Mouse (Mus musculus) liver, embryonic 16.5 days (tissue): ENCODE data around the gene Hnrnpu. TPM values are rescaled to one million over a fixed set of nuclear protein-coding genes. Genes with fewer than 3 reads are reported as not detected.
"Not testable (repeated sequence)": the region's sequence is repeated elsewhere in the genome, so short reads cannot be mapped to it uniquely, and the experiment has no call there.

Experiments
- ATAC-seq: fragments of 200-750 bp; cut with Nextera tagmentation; 2 replicates; pipeline ENCODE4 v1.8.0; 2017; ENCODE audit warnings: low read depth, mild to moderate bottlenecking, moderate number of reproducible peaks, moderate library complexity
- H3K27ac ChIP-seq: fragments of 300-500 bp; sonication (generic); 2 replicates; pipeline ENCODE4 v1.5.1; 2014; ENCODE audit warnings: mild to moderate bottlenecking, low read length
- H3K27me3 ChIP-seq: fragments of 300-500 bp; sonication (generic); 2 replicates; pipeline ENCODE4 v1.6.1; 2014; ENCODE audit warnings: low read depth, low read length, mixed read lengths; ENCODE audit not compliant: control insufficient read depth, insufficient read depth
- H3K36me3 ChIP-seq: fragments of 300-500 bp; sonication (generic); 2 replicates; pipeline ENCODE4 v1.6.1; 2014; ENCODE audit warnings: mild to moderate bottlenecking; ENCODE audit not compliant: control insufficient read depth, insufficient read depth
- H3K4me1 ChIP-seq: fragments of 300-500 bp; sonication (generic); 2 replicates; pipeline ENCODE4 v1.6.1; 2014; ENCODE audit warnings: low read depth, low read length, mixed read lengths; ENCODE audit not compliant: control insufficient read depth
- H3K4me2 ChIP-seq: fragments of 300-500 bp; sonication (generic); 2 replicates; pipeline ENCODE4 v1.6.1; 2014; ENCODE audit warnings: low read depth, low read length, mixed read lengths
- H3K4me3 ChIP-seq: fragments of 300-500 bp; sonication (generic); 2 replicates; pipeline ENCODE4 v1.5.1; 2014; ENCODE audit warnings: low read depth, mild to moderate bottlenecking, low read length
- H3K9ac ChIP-seq: fragments of 300-500 bp; sonication (generic); 2 replicates; pipeline ENCODE4 v1.6.1; 2014; ENCODE audit warnings: low read depth, low read length
- H3K9me3 ChIP-seq: fragments of 300-500 bp; sonication (generic); replicated peaks from 2 replicates; pipeline ENCODE4 v1.6.1; 2016; ENCODE audit warnings: low read length; ENCODE audit not compliant: control insufficient read depth
- WGBS: fragments of 180-500 bp; shearing (Covaris S2); extraction: QIAGEN DNeasy Blood & Tissue Kit; methylation state at CpG from one replicate; pipeline ENCODE4 v1.1.7; 2014; ENCODE audit not compliant: insufficient replicate concordance; 5-methylcytosine and 5-hydroxymethylcytosine counted together
- polyA plus RNA-seq: library from polyadenylated mRNA; unstranded; fragments of >200 nt; fragmentation: Nextera tagmentation; extraction: Ambion mirVana; gene quantifications from 2 replicates; pipeline ENCODE4 v1.2.1, GENCODE M21; 2015

Gene Hnrnpu
- polyA plus RNA-seq, 1 experiment from 2014 or later: 103 TPM

GRCm38 (mm10) chr1:178303425-178303824 lies 34.2 kb downstream of the Hnrnpu start:
- Histone ChIP-seq H3K36me3 (no peaks in the 10 kb centered on the region), H3K27ac (no peak overlapping the region), H3K9me3 (no peaks in the 10 kb centered on the region), H3K9ac (no peak overlapping the region), H3K4me3 (no peak overlapping the region), H3K27me3 (no peaks in the 10 kb centered on the region), H3K4me2 (no peak overlapping the region), H3K4me1 (no peaks in the 10 kb centered on the region)
- WGBS: 16% methylated on average over 3 of the region's 3 CpGs
- ATAC-seq: no peak

DNA sequence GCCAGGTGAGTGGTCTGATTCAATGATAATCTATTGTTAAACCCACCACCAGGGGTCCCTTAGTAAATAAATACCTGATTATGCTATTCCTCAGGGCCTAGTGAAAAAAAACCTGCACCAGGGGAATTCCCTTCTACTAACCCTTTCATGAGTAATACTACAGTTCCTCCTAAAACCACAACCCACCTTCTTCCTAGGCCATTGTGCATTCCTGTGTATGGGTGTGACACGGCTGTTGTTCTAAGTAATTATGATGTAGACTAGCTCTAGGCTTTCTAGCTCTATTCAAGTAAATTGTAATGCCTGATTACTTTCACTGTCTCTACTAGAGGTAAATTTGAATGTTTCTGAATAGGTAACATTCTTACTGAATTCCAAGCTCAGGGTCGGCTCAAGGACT lies 36.3 kb downstream of the Hnrnpu start:
- H3K4me2 ChIP-seq, ATAC-seq, H3K27me3 ChIP-seq, H3K9me3 ChIP-seq, H3K4me3 ChIP-seq, H3K27ac ChIP-seq, H3K4me1 ChIP-seq, H3K9ac ChIP-seq, H3K36me3 ChIP-seq: not testable (repeated sequence)
- 68% methylated on average over 2 of the region's 2 CpGs for WGBS

DNA sequence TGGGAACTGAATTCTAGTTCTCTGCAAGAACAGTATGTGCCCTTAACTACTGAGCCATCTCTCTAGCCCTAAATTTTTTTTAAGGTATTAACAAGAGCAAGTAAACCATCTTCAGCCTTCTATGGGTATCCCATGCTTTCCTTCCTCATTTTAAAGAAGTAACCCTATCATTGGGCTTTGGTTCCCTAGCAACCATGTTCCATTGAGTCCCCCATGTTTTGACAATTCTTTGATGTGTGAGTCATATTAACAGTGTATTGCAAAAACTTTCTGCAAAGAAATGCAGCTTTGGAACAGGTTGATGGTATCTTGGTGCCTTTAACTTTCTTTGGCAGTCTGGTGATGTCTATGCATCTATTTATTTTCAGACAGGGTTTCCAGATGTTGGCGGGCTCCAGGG lies 43.5 kb downstream of the Hnrnpu start:
- ATAC-seq: no peak
- WGBS: 62% methylated on average over 1 of the region's 1 CpGs

GRCm38 (mm10) chr1:178291716-178292115 lies 45.9 kb downstream of the Hnrnpu start:
- Histone ChIP-seq H3K4me1 (no peaks in the 10 kb centered on the region), H3K9ac (no peak overlapping the region), H3K36me3 (no peaks in the 10 kb centered on the region), H3K27me3 (no peaks in the 10 kb centered on the region), H3K4me2 (no peak overlapping the region), H3K9me3 (no peaks in the 10 kb centered on the region), H3K4me3 (no peak overlapping the region), H3K27ac (no peak overlapping the region)
- ATAC-seq: no peak
- WGBS: 57% methylated on average over 3 of the region's 3 CpGs

More for the DNA sequence above, 43.5 kb downstream of the Hnrnpu start:
- no peak overlapping the region for H3K4me2 ChIP-seq
- H3K27ac ChIP-seq: no peak overlapping the region
- H3K4me3 ChIP-seq: no peak overlapping the region
- no peaks in the 10 kb centered on the region for H3K27me3 ChIP-seq
- H3K36me3 ChIP-seq: no peaks in the 10 kb centered on the region
- H3K4me1 ChIP-seq: no peaks in the 10 kb centered on the region
- H3K9ac ChIP-seq: no peak overlapping the region
- H3K9me3 ChIP-seq: no peaks in the 10 kb centered on the region

DNA sequence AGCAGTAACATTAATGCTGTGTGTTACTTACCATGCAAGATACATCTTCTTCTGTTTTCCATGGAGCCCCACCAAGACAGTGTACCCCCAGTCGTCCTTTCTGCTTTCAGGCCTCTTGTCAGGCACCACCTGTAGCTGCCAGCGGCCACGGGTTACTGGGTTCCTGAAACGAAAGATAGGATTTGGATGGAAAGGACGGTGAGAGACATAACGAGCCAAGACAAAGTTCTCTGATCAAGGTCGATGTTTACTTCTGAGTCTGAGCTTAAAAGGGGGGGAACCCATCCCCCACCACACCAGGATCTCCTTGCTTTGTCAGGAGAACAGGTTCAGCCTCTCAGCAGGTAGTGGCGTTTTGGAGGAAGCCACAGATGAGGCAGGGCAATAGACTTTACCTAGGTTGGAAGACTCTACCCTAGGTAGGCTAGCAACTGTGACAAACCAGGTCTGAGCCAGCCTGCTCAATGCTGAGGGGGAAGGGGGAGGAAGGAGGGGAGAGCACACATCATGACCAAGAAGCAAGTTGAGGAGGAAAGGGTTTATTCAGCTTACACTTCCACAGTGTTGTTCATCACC lies 49.9 kb downstream of the Hnrnpu start:
- Histone ChIP-seq H3K4me3 (no peak overlapping the region), H3K4me2 (no peak overlapping the region), H3K4me1 (no peaks in the 10 kb centered on the region), H3K9ac (no peak overlapping the region), H3K27me3 (no peaks in the 10 kb centered on the region), H3K36me3 (no peaks in the 10 kb centered on the region), H3K9me3 (no peaks in the 10 kb centered on the region), H3K27ac (no peak overlapping the region)
- ATAC-seq: no peak
- 56% methylated on average over 8 of the region's 8 CpGs for WGBS

- WGBS: 53% methylated on average over 2 of the region's 2 CpGs
- no peak overlapping the region for H3K4me3 ChIP-seq
- ATAC-seq: no peak
Observed at GRCm38 (mm10) chr1:178283946-178284720, 53.5 kb downstream of the Hnrnpu start.

DNA sequence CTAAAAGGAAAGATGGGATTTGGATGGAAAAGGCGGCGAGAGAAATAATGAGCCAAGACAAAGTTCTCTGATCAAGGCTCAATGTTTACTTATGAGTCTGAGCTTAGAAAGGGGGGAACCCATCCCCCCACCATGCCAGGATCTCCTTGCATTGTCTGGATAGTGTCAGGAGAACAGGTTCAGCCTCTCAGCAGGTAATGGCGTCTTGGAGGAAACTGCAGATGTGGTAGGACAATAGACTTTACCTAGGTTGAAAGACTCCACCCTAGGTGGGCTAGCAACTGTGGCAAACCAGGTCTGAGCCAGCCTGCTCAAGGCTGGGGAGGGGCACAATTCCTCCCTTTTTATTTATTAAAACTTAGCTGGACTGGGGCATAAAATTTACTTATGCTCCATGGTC lies 54.3 kb downstream of the Hnrnpu start:
- not testable (repeated sequence) for ATAC-seq, H3K27me3 ChIP-seq, H3K4me2 ChIP-seq, H3K36me3 ChIP-seq, H3K9me3 ChIP-seq, H3K9ac ChIP-seq, H3K27ac ChIP-seq, H3K4me3 ChIP-seq, H3K4me1 ChIP-seq
- WGBS: 72% methylated on average over 3 of the region's 3 CpGs

More at GRCm38 (mm10) chr1:178283946-178284720, 53.5 kb downstream of the Hnrnpu start:
- Histone ChIP-seq H3K4me1 (no peaks in the 10 kb centered on the region), H3K4me2 (no peak overlapping the region), H3K9me3 (no peaks in the 10 kb centered on the region), H3K36me3 (no peaks in the 10 kb centered on the region), H3K27ac (no peak overlapping the region), H3K9ac (no peak overlapping the region), H3K27me3 (no peaks in the 10 kb centered on the region)

- ATAC-seq: peak; percentile 72
- Histone ChIP-seq H3K4me1 (no peaks in the 10 kb centered on the region; the same call in 1 of the 2 replicates), H3K4me2 (peak overlapping the region; percentile 67), H3K27ac (no peak overlapping the region), H3K4me3 (peak overlapping the region; percentile 60), H3K36me3 (no peaks in the 10 kb centered on the region), H3K9me3 (peaks cover 3% of the 10 kb centered on the region; the same call in 1 of the 2 replicates), H3K9ac (peak overlapping the region; percentile 53; the same call in 1 of the 2 replicates), H3K27me3 (peaks cover 23% of the 10 kb centered on the region)
- WGBS: 1% methylated on average over 83 of the region's 87 CpGs
Observed at GRCm38 (mm10) chr1:178276054-178276911, 61.3 kb downstream of the Hnrnpu start.
